Mouse (Mus musculus) cerebellum, adult 2 months (tissue): ENCODE data around the gene Cox10. TPM values are rescaled to one million over a fixed set of nuclear protein-coding genes. Genes with fewer than 3 reads are reported as not detected.
A peak's percentile ranks its signal among the peaks of the same experiment; 100 is the strongest.

Experiments used
- DNase-seq, 2 experiments: peaks; one replicate each; pipeline ENCODE4 v3.0.0; 2021
- H3K27ac ChIP-seq: fragments of 200-500 bp; 2 replicates; pipeline ENCODE4 v1.5.1; 2012; ENCODE audit warnings: low read length, control low read depth, inconsistent platforms; ENCODE audit not compliant: insufficient read depth
- H3K27me3 ChIP-seq: fragments of 200-500 bp; 2 replicates; pipeline ENCODE4 v1.6.1; 2012; ENCODE audit warnings: inconsistent platforms, mild to moderate bottlenecking, low read length, moderate library complexity; ENCODE audit not compliant: control insufficient read depth, insufficient read depth
- H3K4me1 ChIP-seq: fragments of 200-500 bp; 2 replicates; pipeline ENCODE4 v1.6.1; 2011; ENCODE audit warnings: low read length; ENCODE audit not compliant: control insufficient read depth, insufficient read depth
- H3K4me3 ChIP-seq: fragments of 200-500 bp; replicated peaks from 2 replicates; pipeline ENCODE3; 2011; ENCODE audit warnings: mild to moderate bottlenecking, low read depth, low read length, control low read depth; ENCODE audit not compliant: insufficient read depth
- CTCF ChIP-seq: fragments of 200-500 bp; IDR thresholded peaks from 2 replicates; pipeline ENCODE4 v1.5.1; 2011; ENCODE audit warnings: low read depth, mild to moderate bottlenecking, control low read depth, low read length, moderate library complexity, borderline replicate concordance; ENCODE audit not compliant: insufficient read depth
- POLR2A ChIP-seq: fragments of 200-500 bp; IDR thresholded peaks from 2 replicates; pipeline ENCODE4 v1.6.1; 2011; ENCODE audit warnings: low read length, control low read depth, borderline replicate concordance; ENCODE audit not compliant: insufficient read depth
- WGBS: fragments of 180-500 bp; shearing (Covaris S2); methylation state at CpG from one replicate; pipeline ENCODE4 v1.1.7; 2018; 5-methylcytosine and 5-hydroxymethylcytosine counted together
- polyA plus RNA-seq: library from polyadenylated mRNA; depleted of rRNA; stranded (reverse); fragments of >200 nt; gene quantifications from 2 replicates; pipeline ENCODE4 v1.2.3, GENCODE M21; 2012

Gene Cox10
- polyA plus RNA-seq, 1 experiment = 20.1 TPM

GRCm38 (mm10) chr11:63947024-63947423 is 132.2 kb downstream of the Cox10 start:
- TF ChIP-seq POLR2A (no peak), CTCF (no peak)
- H3K27me3 ChIP-seq = no peaks in the 10 kb centered on the region; the same call in 1 of the 2 replicates
- peaks cover 11% of the 10 kb centered on the region for H3K4me1 ChIP-seq
- peak in 1 of 2 experiments; percentile 34 for DNase-seq
- H3K27ac ChIP-seq = no peak overlapping the region
- WGBS = 67% methylated on average over 2 of the region's 2 CpGs
- H3K4me3 ChIP-seq = no peak overlapping the region

GRCm38 (mm10) chr11:63943947-63944346 is 135.3 kb downstream of the Cox10 start:
- TF ChIP-seq POLR2A = no peak
- TF ChIP-seq CTCF = no peak
- no peak for DNase-seq
- H3K27ac ChIP-seq = no peak overlapping the region
- WGBS = 50% methylated on average over 3 of the region's 3 CpGs
- no peak overlapping the region for H3K4me3 ChIP-seq
- no peaks in the 10 kb centered on the region; the same call in 1 of the 2 replicates for H3K27me3 ChIP-seq
- H3K4me1 ChIP-seq = peaks cover 9% of the 10 kb centered on the region

- H3K27me3 ChIP-seq = no peaks in the 10 kb centered on the region; the same call in 1 of the 2 replicates
- WGBS = 49% methylated on average over 13 of the region's 13 CpGs
- no peak overlapping the region for H3K27ac ChIP-seq
- H3K4me3 ChIP-seq = no peak overlapping the region
- H3K4me1 ChIP-seq = peaks cover 9% of the 10 kb centered on the region
- peak; percentile 45 to 73 for DNase-seq
- TF ChIP-seq POLR2A (no peak), CTCF (no peak)
These were observed 135.9 kb downstream of the Cox10 start for GRCm38 (mm10) chr11:63943268-63943890.

DNA sequence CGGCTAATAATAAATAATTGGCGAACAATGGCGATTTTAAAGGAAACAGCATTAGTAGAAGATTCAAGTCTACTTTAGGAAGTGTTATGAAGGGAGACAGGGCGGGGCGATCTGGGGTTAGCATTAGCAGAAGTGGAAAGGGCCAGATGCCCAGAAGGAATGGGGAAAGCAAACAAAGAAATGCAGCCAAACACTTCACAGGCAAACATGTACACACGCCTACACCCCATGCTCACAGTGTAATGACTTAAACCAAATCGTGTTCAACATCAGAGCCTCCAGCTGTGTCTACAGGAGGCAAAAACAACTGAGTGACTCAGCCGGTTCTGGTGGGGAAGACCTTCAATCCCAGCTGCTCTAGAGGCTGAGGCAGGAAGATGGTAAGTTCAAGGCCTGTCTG is 137.1 kb downstream of the Cox10 start:
- H3K4me1 ChIP-seq = peaks cover 9% of the 10 kb centered on the region
- WGBS = 74% methylated on average over 8 of the region's 8 CpGs
- H3K27me3 ChIP-seq = no peaks in the 10 kb centered on the region; the same call in 1 of the 2 replicates
- no peak overlapping the region for H3K4me3 ChIP-seq
- no peak overlapping the region for H3K27ac ChIP-seq
- TF ChIP-seq POLR2A (no peak), CTCF (no peak)
- DNase-seq = no peak

- DNase-seq = no peak
- H3K27ac ChIP-seq = no peak overlapping the region
- H3K4me3 ChIP-seq = no peak overlapping the region
- WGBS = 53% methylated on average over 3 of the region's 3 CpGs
- no peaks in the 10 kb centered on the region for H3K4me1 ChIP-seq
- TF ChIP-seq POLR2A = no peak
- no peak for TF ChIP-seq CTCF
- no peaks in the 10 kb centered on the region; the same call in 1 of the 2 replicates for H3K27me3 ChIP-seq
These were observed 142.6 kb downstream of the Cox10 start for GRCm38 (mm10) chr11:63936641-63937040.

DNA sequence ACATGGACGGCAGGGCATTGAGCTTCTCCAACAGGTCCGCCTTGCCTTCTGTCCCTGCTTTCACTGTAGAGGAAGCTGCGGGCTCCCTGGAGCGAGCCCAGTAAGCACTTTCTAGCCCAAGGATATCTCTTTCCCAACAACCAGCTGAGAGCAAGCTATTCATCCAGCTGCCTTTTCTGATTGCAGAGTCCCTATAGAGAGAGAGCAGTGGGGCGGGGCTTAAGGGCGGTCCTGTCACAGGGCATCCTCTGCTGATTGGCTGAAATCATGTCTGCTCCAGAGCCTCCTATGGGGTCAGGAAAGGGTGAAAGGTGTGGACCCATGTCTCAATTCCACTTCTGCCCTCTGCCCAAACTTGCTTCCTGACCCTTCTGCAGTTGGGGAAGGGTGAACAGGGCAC is 152.4 kb downstream of the Cox10 start:
- 76% methylated on average over 6 of the region's 6 CpGs for WGBS
- peaks cover 3% of the 10 kb centered on the region; the same call in 1 of the 2 replicates for H3K4me1 ChIP-seq
- H3K27me3 ChIP-seq = peaks cover 10% of the 10 kb centered on the region; the same call in 1 of the 2 replicates
- H3K4me3 ChIP-seq = no peak overlapping the region
- TF ChIP-seq POLR2A (no peak), CTCF (no peak)
- DNase-seq = no peak
- no peak overlapping the region for H3K27ac ChIP-seq

- TF ChIP-seq CTCF (peak; percentile 46; the same call in 1 of the 2 replicates), POLR2A (no peak)
- H3K27me3 ChIP-seq = peaks cover 14% of the 10 kb centered on the region
- H3K27ac ChIP-seq = no peak overlapping the region
- H3K4me1 ChIP-seq = peaks cover 3% of the 10 kb centered on the region; the same call in 1 of the 2 replicates
- no peak overlapping the region for H3K4me3 ChIP-seq
- WGBS = 1% methylated on average over 31 of the region's 31 CpGs
- peak; percentile 36 to 41 for DNase-seq
These were observed 154.1 kb downstream of the Cox10 start for GRCm38 (mm10) chr11:63925161-63925582.
